Mouse (Mus musculus) midbrain, embryonic 12.5 days (tissue): Measurements from ENCODE around the gene Ndufs1. TPM values are rescaled to one million over a fixed set of nuclear protein-coding genes. Genes with fewer than 3 reads are reported as not detected.

Experiments
- ATAC-seq: fragments of 200-750 bp; cut with Nextera tagmentation; 2 replicates; pipeline ENCODE4 v1.8.0; 2017; ENCODE audit warnings: low read depth, moderate TSS enrichment, moderate library complexity; ENCODE audit not compliant: low FRiP score
- H3K27ac ChIP-seq: fragments of 300-500 bp; sonication (generic); replicated peaks from 2 replicates; pipeline ENCODE4 v1.5.1; 2016; ENCODE audit warnings: mild to moderate bottlenecking
- H3K27me3 ChIP-seq: fragments of 300-500 bp; sonication (generic); 2 replicates; pipeline ENCODE4 v1.6.1; 2016; ENCODE audit warnings: mild to moderate bottlenecking
- H3K36me3 ChIP-seq: fragments of 300-500 bp; sonication (generic); 2 replicates; pipeline ENCODE4 v1.6.1; 2016
- H3K4me1 ChIP-seq: fragments of 300-500 bp; sonication (generic); 2 replicates; pipeline ENCODE4 v1.6.1; 2016
- H3K4me2 ChIP-seq: fragments of 300-500 bp; sonication (generic); replicated peaks from 2 replicates; pipeline ENCODE4 v1.6.1; 2016; ENCODE audit warnings: mild to moderate bottlenecking, moderate library complexity
- H3K4me3 ChIP-seq: fragments of 300-500 bp; sonication (generic); 2 replicates; pipeline ENCODE4 v1.5.1; 2016; ENCODE audit warnings: mild to moderate bottlenecking
- H3K9ac ChIP-seq: fragments of 300-500 bp; sonication (generic); replicated peaks from 2 replicates; pipeline ENCODE4 v1.6.1; 2016; ENCODE audit warnings: mild to moderate bottlenecking, moderate library complexity
- H3K9me3 ChIP-seq: fragments of 300-500 bp; sonication (generic); 2 replicates; pipeline ENCODE4 v1.6.1; 2016; ENCODE audit warnings: mild to moderate bottlenecking
- WGBS: fragments of 180-500 bp; shearing (Covaris S2); methylation state at CpG from one replicate; pipeline ENCODE4 v1.1.7; 2016; 5-methylcytosine and 5-hydroxymethylcytosine counted together
- polyA plus RNA-seq: library from polyadenylated mRNA; unstranded; fragments of >200 nt; fragmentation: Nextera tagmentation; extraction: Ambion mirVana; gene quantifications from 2 replicates; pipeline ENCODE4 v1.2.1, GENCODE M21; 2016

Ndufs1 gene
- 128 and 133 TPM in 2 replicates for polyA plus RNA-seq

DNA sequence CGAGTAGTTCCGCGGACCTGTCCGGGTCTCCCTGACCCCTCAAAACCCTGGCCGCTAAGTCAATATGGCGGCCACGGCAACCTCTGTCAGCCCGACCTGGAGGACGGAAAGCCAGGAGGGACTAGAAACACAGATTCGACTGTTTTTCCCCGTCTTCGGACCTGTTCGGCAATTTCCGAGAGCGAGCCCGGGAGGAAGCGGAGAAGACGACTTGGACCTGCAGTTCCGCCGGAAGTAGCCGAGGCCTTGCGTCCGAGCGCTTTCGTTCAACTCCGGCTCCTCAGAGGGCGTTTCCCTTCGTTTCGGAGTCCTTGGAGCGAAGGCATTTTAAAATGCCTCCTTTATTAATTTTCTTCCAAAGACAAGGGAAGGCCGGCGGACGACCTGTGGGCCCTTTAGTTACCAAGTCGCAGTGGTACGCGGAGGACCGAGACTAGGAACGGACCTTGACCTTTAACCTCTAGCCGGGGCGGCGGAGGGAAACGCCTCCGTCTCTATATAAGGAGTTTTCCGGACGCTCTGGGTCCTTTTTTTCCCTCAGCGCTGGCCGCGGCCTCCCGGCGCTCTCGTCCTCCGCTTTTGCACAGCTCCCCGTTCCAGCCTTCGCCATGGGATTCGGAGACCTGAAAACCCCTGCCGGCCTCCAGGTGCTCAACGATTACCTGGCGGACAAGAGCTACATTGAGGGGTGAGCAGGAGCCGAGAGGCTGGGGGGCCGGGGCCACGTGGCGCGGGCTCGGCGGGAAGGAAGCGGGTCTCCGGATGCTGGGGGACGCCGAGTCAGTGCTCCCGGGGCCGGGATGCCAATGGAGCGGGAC lies at the start of gene Ndufs1, which contains the start of gene Eef1b2:
TSS of gene Ndufs1 (minus strand) at position 230 of the 818 bp plus-strand sequence.
TSS of gene Eef1b2 (plus strand) at position 222 of the 818 bp plus-strand sequence.
- H3K27ac ChIP-seq, result peak within 1 kb of the TSS; percentile 83
- H3K9ac ChIP-seq, result peak within 1 kb of the TSS; percentile 97
- H3K36me3 ChIP-seq, result peaks cover 26% of the 10 kb centered on the region
- no peaks in the 10 kb centered on the region for H3K27me3 ChIP-seq
- H3K4me2 ChIP-seq, result peak within 1 kb of the TSS; percentile 89
- H3K4me1 ChIP-seq, result peaks cover 24% of the 10 kb centered on the region
- H3K4me3 ChIP-seq, result peak within 1 kb of the TSS; percentile 92
- WGBS, result under 1% methylated on average over 72 of the region's 72 CpGs
- H3K9me3 ChIP-seq, result no peaks in the 10 kb centered on the region
- ATAC-seq, result peak; percentile 87

DNA sequence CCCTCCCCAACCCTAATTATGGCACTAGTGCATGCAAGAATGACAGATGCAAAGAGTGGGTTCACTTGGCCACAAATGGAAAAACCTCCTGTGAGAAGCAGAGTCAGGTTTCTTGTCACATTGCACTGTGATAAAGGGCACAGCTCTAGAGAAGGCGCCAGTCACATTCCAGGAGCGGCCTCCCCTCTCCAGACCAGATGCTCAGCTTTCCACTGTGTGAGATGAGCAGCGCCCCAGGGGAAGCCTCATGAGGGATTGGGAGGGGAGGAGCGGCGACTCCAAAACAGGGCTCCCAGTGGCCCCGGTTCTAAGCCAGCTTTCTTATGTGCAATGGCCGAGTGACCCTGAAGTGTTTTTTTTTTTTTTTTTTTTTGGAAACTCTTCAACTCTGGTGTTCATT lies 49.3 kb upstream of the Ndufs1 start:
- no peak overlapping the region for H3K9ac ChIP-seq
- H3K36me3 ChIP-seq, result no peaks in the 10 kb centered on the region
- H3K9me3 ChIP-seq, result no peaks in the 10 kb centered on the region
- H3K4me3 ChIP-seq, result no peak overlapping the region
- H3K27ac ChIP-seq, result no peak overlapping the region
- 7% methylated on average over 7 of the region's 7 CpGs for WGBS
- H3K4me1 ChIP-seq, result peaks cover 3% of the 10 kb centered on the region; the same call in 1 of the 2 replicates
- no peaks in the 10 kb centered on the region for H3K27me3 ChIP-seq
- no peak overlapping the region for H3K4me2 ChIP-seq
- no peak for ATAC-seq

DNA sequence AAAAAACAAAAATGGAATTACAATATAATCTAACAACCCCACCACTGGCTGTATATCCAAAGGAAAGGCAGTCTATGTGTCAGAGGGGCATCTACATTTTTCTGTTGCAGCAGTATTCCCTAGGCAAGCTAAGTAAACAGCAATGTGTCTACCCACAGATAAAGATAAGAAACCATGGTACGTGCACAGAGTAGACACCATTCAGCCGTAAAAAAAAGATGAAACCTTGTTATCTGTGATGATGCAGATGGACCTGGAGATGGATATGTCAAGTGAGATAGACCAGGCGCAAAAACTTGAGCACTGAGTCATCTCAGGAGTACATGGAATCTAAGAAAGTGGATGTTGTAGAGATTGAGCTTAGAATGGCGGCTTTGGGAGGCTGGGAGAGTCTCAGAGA lies 48.4 kb upstream of the Ndufs1 start:
- Histone ChIP-seq H3K4me3 (no peak overlapping the region), H3K27me3 (no peaks in the 10 kb centered on the region), H3K4me2 (no peak overlapping the region), H3K9ac (no peak overlapping the region), H3K9me3 (no peaks in the 10 kb centered on the region), H3K27ac (no peak overlapping the region), H3K4me1 (peaks cover 3% of the 10 kb centered on the region; the same call in 1 of the 2 replicates), H3K36me3 (no peaks in the 10 kb centered on the region)
- whole genome bisulfite sequencing, result 88% methylated on average over 4 of the region's 4 CpGs
- ATAC-seq, result no peak

DNA sequence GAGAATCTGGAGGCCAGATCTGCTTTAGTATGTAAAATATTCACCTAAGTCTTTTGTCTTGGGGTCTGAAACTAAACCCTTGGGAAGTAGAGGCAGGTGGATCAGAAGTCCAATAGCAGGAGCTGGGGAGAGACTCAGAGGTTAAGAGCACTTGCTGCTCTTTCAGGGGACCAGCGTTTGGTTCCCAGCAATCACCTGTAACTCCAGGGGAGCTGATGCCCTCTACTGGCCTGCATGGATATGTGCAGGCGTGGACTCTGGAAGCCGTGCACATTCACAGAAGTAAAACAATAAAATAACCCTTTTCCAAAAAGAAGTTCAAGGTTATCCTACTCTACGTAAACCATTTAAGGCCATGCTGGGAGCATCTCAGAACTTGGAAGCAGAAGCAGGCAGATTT lies 42.6 kb upstream of the Ndufs1 start:
- Histone ChIP-seq H3K9ac (no peak overlapping the region), H3K4me3 (no peak overlapping the region), H3K27ac (no peak overlapping the region), H3K36me3 (no peaks in the 10 kb centered on the region), H3K9me3 (no peaks in the 10 kb centered on the region), H3K27me3 (no peaks in the 10 kb centered on the region), H3K4me1 (no peaks in the 10 kb centered on the region; the same call in 1 of the 2 replicates), H3K4me2 (no peak overlapping the region)
- ATAC-seq, result no peak
- WGBS, result 96% methylated on average over 4 of the region's 4 CpGs

DNA sequence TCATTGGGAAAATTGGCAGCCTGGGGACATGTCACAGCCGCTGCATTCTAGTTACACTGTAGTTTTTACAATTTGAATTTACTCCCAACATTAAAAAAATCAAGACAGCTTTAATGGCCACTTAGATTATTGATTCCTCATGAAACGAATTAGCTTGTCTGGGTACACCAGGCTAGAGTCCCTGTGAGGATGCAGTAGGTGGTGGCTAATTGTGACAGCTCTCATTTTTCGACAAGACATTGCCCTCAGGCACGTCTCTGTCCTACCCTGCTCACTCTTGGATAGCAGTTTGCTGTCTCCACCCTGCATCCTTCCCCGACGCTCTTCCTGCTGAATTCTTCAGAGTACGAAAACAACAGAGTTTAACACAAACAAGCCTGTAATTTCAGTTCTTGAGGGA lies 38.0 kb upstream of the Ndufs1 start:
- ATAC-seq, result no peak
- no peaks in the 10 kb centered on the region for H3K36me3 ChIP-seq
- no peaks in the 10 kb centered on the region for H3K9me3 ChIP-seq
- no peak overlapping the region for H3K4me2 ChIP-seq
- 53% methylated on average over 7 of the region's 7 CpGs for WGBS
- H3K27me3 ChIP-seq, result no peaks in the 10 kb centered on the region
- no peak overlapping the region for H3K9ac ChIP-seq
- peak overlapping the region; percentile 35 for H3K27ac ChIP-seq
- H3K4me3 ChIP-seq, result no peak overlapping the region
- peaks cover 9% of the 10 kb centered on the region; the same call in 1 of the 2 replicates for H3K4me1 ChIP-seq

DNA sequence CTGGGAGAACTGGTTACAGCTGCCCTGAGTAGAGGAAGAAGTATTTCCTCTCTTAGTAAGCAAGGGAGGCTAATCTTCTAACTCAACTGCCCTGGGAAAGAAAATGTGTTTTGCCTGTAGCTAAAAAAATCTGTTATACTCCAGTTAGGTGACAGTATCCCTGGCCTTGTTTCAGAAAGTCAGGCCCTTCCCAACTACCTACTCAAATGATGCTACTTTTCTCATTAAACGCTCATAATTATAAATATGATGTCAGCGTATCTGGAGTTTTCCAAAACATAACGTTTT lies 37.6 kb upstream of the Ndufs1 start, which contains the start of gene Gpr1:
TSS of gene Gpr1 (minus strand) at position 273 of the 288 bp plus-strand sequence.
- Histone ChIP-seq H3K27me3 (no peaks in the 10 kb centered on the region), H3K4me3 (peak within 1 kb of the TSS; percentile 12; the same call in 1 of the 2 replicates), H3K4me2 (peak within 1 kb of the TSS; percentile 43), H3K9me3 (no peaks in the 10 kb centered on the region), H3K36me3 (no peaks in the 10 kb centered on the region), H3K9ac (peak within 1 kb of the TSS; percentile 34; the same call in 1 of the 2 replicates), H3K27ac (peak within 1 kb of the TSS; percentile 77), H3K4me1 (peaks cover 9% of the 10 kb centered on the region; the same call in 1 of the 2 replicates)
- WGBS, result 32% methylated on average over 3 of the region's 3 CpGs
- ATAC-seq, result no peak

DNA sequence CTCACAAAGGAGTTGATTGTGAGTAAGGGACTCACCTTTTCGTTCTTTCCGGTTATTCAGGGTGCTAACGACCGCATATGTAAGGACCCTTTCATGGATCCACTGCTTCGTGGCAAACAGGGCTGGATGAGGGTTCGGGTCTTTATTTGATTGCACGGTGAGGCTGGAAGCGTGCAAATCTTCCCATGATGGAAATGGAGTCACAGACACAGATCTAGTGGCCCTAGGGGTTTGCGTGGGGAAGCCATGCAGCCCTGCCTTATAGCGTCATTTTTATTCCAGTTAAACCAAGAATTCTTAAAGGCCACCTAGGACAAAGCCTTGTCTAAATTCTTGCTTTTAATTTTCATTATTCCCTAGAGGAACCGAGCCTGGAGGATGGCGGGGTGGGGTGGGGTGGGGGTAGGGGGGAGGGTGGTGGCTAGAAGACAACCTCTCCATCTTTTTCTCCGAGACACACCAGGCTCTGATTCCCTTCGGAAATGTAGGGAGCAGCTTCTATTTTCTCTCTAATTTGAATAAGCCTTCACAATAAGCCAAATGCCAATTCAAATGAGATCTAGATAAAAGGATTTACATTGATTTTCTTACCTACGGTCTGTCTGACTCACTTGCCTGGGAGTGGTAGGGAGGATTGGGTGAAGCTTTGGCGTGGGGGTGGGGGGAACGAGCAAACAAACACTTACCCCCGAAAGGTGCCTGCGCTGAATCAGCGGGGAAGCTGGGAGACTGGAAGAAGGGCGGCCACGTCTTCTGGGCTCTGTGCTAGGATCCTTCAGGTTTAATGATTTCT lies 37.0 kb upstream of the Ndufs1 start:
- Histone ChIP-seq H3K27me3 (no peaks in the 10 kb centered on the region), H3K4me3 (peak overlapping the region; percentile 12; the same call in 1 of the 2 replicates), H3K36me3 (no peaks in the 10 kb centered on the region), H3K4me2 (peak overlapping the region; percentile 43), H3K4me1 (peaks cover 9% of the 10 kb centered on the region; the same call in 1 of the 2 replicates), H3K9ac (peak overlapping the region; percentile 34; the same call in 1 of the 2 replicates), H3K9me3 (no peaks in the 10 kb centered on the region), H3K27ac (peak overlapping the region; percentile 77)
- 13% methylated on average over 22 of the region's 22 CpGs for WGBS
- peak; percentile 76 for ATAC-seq

DNA sequence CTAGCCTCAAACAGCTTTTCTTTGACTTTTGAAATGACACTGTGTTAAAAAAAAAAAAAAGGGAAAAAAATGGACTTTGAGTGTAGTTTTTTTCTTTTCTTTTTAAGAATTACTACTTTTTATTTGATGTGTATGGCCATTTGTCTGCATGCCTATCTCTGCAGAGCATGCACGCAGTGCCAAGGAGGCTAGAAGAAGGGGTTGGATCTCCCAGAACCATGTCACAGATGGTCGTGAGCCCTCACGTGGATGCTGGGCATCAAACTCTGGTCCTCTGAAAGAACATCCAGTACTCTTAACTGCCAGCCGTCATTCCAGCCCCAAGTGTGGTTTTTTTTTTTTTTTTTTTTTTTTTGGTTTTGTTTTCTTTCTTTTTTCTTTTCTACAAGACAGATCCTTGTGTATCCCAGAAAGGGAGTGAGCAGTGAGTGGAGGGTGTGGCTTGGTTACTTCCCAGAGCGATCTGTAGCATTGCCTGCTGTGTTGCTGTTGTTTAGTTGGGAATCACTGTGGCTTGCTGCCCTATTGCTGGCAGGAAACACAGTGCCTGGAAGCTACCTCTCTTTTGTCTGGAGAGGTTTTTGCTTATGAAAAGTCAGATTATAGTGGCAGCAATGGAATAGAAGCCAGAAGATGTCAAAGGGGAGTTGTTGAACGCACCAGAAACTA lies 33.4 kb upstream of the Ndufs1 start:
- no peak overlapping the region for H3K27ac ChIP-seq

DNA sequence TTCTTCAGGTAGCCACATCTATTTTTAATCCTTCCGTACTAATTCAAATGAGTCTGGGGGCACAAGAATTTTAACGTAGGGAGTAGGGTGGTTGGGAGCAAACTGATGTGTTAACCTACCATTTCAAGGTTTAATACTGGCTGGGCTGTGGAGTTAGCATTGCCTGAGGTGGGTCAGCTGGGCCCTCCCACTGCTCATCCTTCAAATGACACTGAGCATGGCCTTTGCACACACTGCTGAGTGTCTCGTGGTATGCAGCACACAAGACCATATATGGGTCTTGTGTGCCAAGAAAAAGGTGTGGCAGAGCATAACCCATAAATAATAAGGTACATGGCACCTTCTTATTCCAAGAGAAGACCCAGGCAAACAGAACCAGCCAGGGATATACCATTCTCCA lies 31.0 kb upstream of the Ndufs1 start:
- Histone ChIP-seq H3K27ac (no peak overlapping the region), H3K4me1 (peaks cover 26% of the 10 kb centered on the region), H3K4me2 (no peak overlapping the region), H3K9me3 (no peaks in the 10 kb centered on the region), H3K4me3 (no peak overlapping the region), H3K36me3 (no peaks in the 10 kb centered on the region), H3K9ac (no peak overlapping the region), H3K27me3 (0 out of 2 replicates have a peak, but pooled peaks cover 3% of the 10 kb centered on the region)
- WGBS, result 81% methylated on average over 3 of the region's 3 CpGs
- no peak for ATAC-seq

More for the DNA sequence above, 33.4 kb upstream of the Ndufs1 start:
- H3K9ac ChIP-seq, result no peak overlapping the region
- peaks cover 15% of the 10 kb centered on the region for H3K4me1 ChIP-seq
- H3K36me3 ChIP-seq, result no peaks in the 10 kb centered on the region
- no peak for ATAC-seq
- H3K4me3 ChIP-seq, result no peak overlapping the region
- 0 out of 2 replicates have a peak, but pooled peaks cover 3% of the 10 kb centered on the region for H3K27me3 ChIP-seq
- H3K4me2 ChIP-seq, result no peak overlapping the region
- H3K9me3 ChIP-seq, result no peaks in the 10 kb centered on the region
- WGBS, result 15% methylated on average over 6 of the region's 6 CpGs

DNA sequence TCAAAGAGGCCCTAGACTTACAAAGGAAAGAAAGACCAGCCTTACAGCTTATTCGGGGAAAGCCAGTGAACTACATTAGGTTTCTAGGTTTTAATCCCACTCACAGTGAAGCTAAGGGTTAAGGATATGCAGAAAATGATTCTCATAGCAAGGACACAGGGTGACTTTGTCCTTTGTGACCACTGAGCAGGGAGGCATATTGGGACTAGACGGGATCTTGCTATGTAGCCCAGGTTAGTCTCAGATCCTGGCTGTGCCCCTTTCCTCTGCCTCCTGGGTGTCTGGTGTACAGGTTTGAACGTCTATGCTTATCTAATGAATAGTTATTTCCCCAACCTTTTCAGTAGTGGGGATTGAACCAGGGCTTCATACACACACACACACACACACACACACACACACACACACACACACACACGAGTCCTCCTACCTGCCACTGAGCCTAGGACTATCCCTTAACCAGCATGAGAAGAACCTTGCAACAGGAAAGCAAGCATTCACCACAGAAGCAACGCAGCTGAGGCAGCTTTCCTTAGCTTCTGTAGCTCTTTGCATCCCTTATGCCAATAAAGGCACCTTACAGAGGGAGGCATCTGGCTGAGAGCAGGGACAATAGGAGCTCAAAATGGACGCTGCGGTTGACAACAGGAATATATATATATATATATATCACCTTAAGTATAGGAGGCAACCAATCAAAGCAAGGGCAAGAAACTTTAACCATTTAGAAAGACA lies 28.2 kb upstream of the Ndufs1 start:
- ATAC-seq, result no peak; the same call in none of the 2 replicates
- Histone ChIP-seq H3K27me3 (0 out of 2 replicates have a peak, but pooled peaks cover 3% of the 10 kb centered on the region), H3K4me3 (no peak overlapping the region), H3K9ac (no peak overlapping the region), H3K27ac (peak overlapping the region; percentile 90), H3K4me2 (peak overlapping the region; percentile 16; the same call in 1 of the 2 replicates), H3K9me3 (peaks cover 5% of the 10 kb centered on the region), H3K4me1 (peaks cover 26% of the 10 kb centered on the region), H3K36me3 (no peaks in the 10 kb centered on the region)
- 6% methylated on average over 7 of the region's 7 CpGs for WGBS
